Mouse (Mus musculus): ENCODE data around the gene Sh3kbp1. TPM values are rescaled to one million over a fixed set of nuclear protein-coding genes. Genes with fewer than 3 reads are reported as not detected.
A peak's percentile ranks its signal among the peaks of the same experiment; 100 is the strongest.

Gene Sh3kbp1
- polyA plus RNA-seq, 1 experiment: 30.3 TPM

- WGBS: 46% methylated on average over 1 of the region's 1 CpGs
- peak in 1 of 2 experiments; percentile 3 for DNase-seq (ENCODE audit: low read depth in 1 of 2, low spot score in 2 of 2)
These were observed 210.3 kb downstream of the Sh3kbp1 start for GRCm38 (mm10) chrX:159837379-159837778.

GRCm38 (mm10) chrX:159839786-159840185, 212.7 kb downstream of the Sh3kbp1 start:
- 95% methylated on average over 2 of the region's 2 CpGs for WGBS
- Histone ChIP-seq H3K36me3 (ENCODE audit: control insufficient read depth, insufficient read depth, low read length) (no peaks in the 10 kb centered on the region), H3K27me3 (ENCODE audit: control insufficient read depth, insufficient read depth, low read length) (no peaks in the 10 kb centered on the region), H3K4me3 (ENCODE audit: extremely low read depth, insufficient read depth, insufficient read length) (no peak overlapping the region), H3K4me1 (ENCODE audit: control insufficient read depth, insufficient read depth, insufficient read length) (no peaks in the 10 kb centered on the region), H3K27ac (ENCODE audit: insufficient read depth, low read length) (no peak overlapping the region)
- TF ChIP-seq CTCF (IDR thresholded peaks at IDR 0.05; ENCODE audit: extremely low read depth, insufficient read depth, insufficient read length, insufficient replicate concordance) (no peak), POLR2A (IDR thresholded peaks at IDR 0.05; ENCODE audit: low read depth, low read length) (no peak)
- DNase-seq (ENCODE audit: low read depth in 1 of 2, low spot score in 2 of 2): no peak

More at GRCm38 (mm10) chrX:159837379-159837778, 210.3 kb downstream of the Sh3kbp1 start:
- no peak overlapping the region for H3K4me3 ChIP-seq (ENCODE audit: extremely low read depth, insufficient read depth, insufficient read length)
- H3K27me3 ChIP-seq (ENCODE audit: control insufficient read depth, insufficient read depth, low read length): no peaks in the 10 kb centered on the region
- TF ChIP-seq CTCF (IDR thresholded peaks at IDR 0.05; ENCODE audit: extremely low read depth, insufficient read depth, insufficient read length, insufficient replicate concordance): no peak
- TF ChIP-seq POLR2A (IDR thresholded peaks at IDR 0.05; ENCODE audit: low read depth, low read length): no peak
- no peaks in the 10 kb centered on the region for H3K4me1 ChIP-seq (ENCODE audit: control insufficient read depth, insufficient read depth, insufficient read length)
- H3K36me3 ChIP-seq (ENCODE audit: control insufficient read depth, insufficient read depth, low read length): no peaks in the 10 kb centered on the region
- H3K27ac ChIP-seq (ENCODE audit: insufficient read depth, low read length): no peak overlapping the region

- H3K27me3 ChIP-seq (ENCODE audit: control insufficient read depth, insufficient read depth, low read length): no peaks in the 10 kb centered on the region
- no peak overlapping the region for H3K27ac ChIP-seq (ENCODE audit: insufficient read depth, low read length)
- H3K4me1 ChIP-seq (ENCODE audit: control insufficient read depth, insufficient read depth, insufficient read length): no peaks in the 10 kb centered on the region
- TF ChIP-seq CTCF (IDR thresholded peaks at IDR 0.05; ENCODE audit: extremely low read depth, insufficient read depth, insufficient read length, insufficient replicate concordance) (no peak), POLR2A (IDR thresholded peaks at IDR 0.05; ENCODE audit: low read depth, low read length) (no peak)
- H3K36me3 ChIP-seq (ENCODE audit: control insufficient read depth, insufficient read depth, low read length): no peaks in the 10 kb centered on the region
- 86% methylated on average over 7 of the region's 7 CpGs for WGBS
- no peak for DNase-seq (ENCODE audit: low read depth in 1 of 2, low spot score in 2 of 2)
- no peak overlapping the region for H3K4me3 ChIP-seq (ENCODE audit: extremely low read depth, insufficient read depth, insufficient read length)
These were observed 213.2 kb downstream of the Sh3kbp1 start for GRCm38 (mm10) chrX:159840225-159840624.

GRCm38 (mm10) chrX:159850722-159851121, 223.7 kb downstream of the Sh3kbp1 start:
- H3K4me1 ChIP-seq (ENCODE audit: control insufficient read depth, insufficient read depth, insufficient read length): no peaks in the 10 kb centered on the region
- WGBS: 82% methylated on average over 8 of the region's 8 CpGs
- H3K4me3 ChIP-seq (ENCODE audit: extremely low read depth, insufficient read depth, insufficient read length): no peak overlapping the region

GRCm38 (mm10) chrX:159856866-159857265, 229.8 kb downstream of the Sh3kbp1 start:
- no peaks in the 10 kb centered on the region for H3K27me3 ChIP-seq (ENCODE audit: control insufficient read depth, insufficient read depth, low read length)
- 100% methylated on average over 1 of the region's 1 CpGs for WGBS
- TF ChIP-seq CTCF (IDR thresholded peaks at IDR 0.05; ENCODE audit: extremely low read depth, insufficient read depth, insufficient read length, insufficient replicate concordance): no peak
- no peak for TF ChIP-seq POLR2A (IDR thresholded peaks at IDR 0.05; ENCODE audit: low read depth, low read length)
- no peaks in the 10 kb centered on the region for H3K4me1 ChIP-seq (ENCODE audit: control insufficient read depth, insufficient read depth, insufficient read length)
- H3K27ac ChIP-seq (ENCODE audit: insufficient read depth, low read length): no peak overlapping the region
- H3K4me3 ChIP-seq (ENCODE audit: extremely low read depth, insufficient read depth, insufficient read length): no peak overlapping the region
- DNase-seq (ENCODE audit: low read depth in 1 of 2, low spot score in 2 of 2): no peak
- H3K36me3 ChIP-seq (ENCODE audit: control insufficient read depth, insufficient read depth, low read length): no peaks in the 10 kb centered on the region

More at GRCm38 (mm10) chrX:159850722-159851121, 223.7 kb downstream of the Sh3kbp1 start:
- Histone ChIP-seq H3K27me3 (ENCODE audit: control insufficient read depth, insufficient read depth, low read length) (no peaks in the 10 kb centered on the region), H3K27ac (ENCODE audit: insufficient read depth, low read length) (no peak overlapping the region), H3K36me3 (ENCODE audit: control insufficient read depth, insufficient read depth, low read length) (no peaks in the 10 kb centered on the region)
- DNase-seq (ENCODE audit: low read depth in 1 of 2, low spot score in 2 of 2): no peak
- TF ChIP-seq POLR2A (IDR thresholded peaks at IDR 0.05; ENCODE audit: low read depth, low read length): no peak
- TF ChIP-seq CTCF (IDR thresholded peaks at IDR 0.05; ENCODE audit: extremely low read depth, insufficient read depth, insufficient read length, insufficient replicate concordance): no peak

- H3K27ac ChIP-seq (ENCODE audit: insufficient read depth, low read length): no peak overlapping the region
- no peaks in the 10 kb centered on the region for H3K36me3 ChIP-seq (ENCODE audit: control insufficient read depth, insufficient read depth, low read length)
- no peak overlapping the region for H3K4me3 ChIP-seq (ENCODE audit: extremely low read depth, insufficient read depth, insufficient read length)
- no peaks in the 10 kb centered on the region for H3K4me1 ChIP-seq (ENCODE audit: control insufficient read depth, insufficient read depth, insufficient read length)
- DNase-seq (ENCODE audit: low read depth in 1 of 2, low spot score in 2 of 2): no peak
- H3K27me3 ChIP-seq (ENCODE audit: control insufficient read depth, insufficient read depth, low read length): no peaks in the 10 kb centered on the region
- TF ChIP-seq POLR2A (IDR thresholded peaks at IDR 0.05; ENCODE audit: low read depth, low read length) (no peak), CTCF (IDR thresholded peaks at IDR 0.05; ENCODE audit: extremely low read depth, insufficient read depth, insufficient read length, insufficient replicate concordance) (no peak)
- WGBS: 50% methylated on average over 1 of the region's 1 CpGs
These were observed 231.1 kb downstream of the Sh3kbp1 start for GRCm38 (mm10) chrX:159858126-159858525.

- Histone ChIP-seq H3K36me3 (ENCODE audit: control insufficient read depth, insufficient read depth, low read length) (no peaks in the 10 kb centered on the region), H3K4me1 (ENCODE audit: control insufficient read depth, insufficient read depth, insufficient read length) (no peaks in the 10 kb centered on the region), H3K4me3 (ENCODE audit: extremely low read depth, insufficient read depth, insufficient read length) (no peak overlapping the region), H3K27ac (ENCODE audit: insufficient read depth, low read length) (no peak overlapping the region), H3K27me3 (ENCODE audit: control insufficient read depth, insufficient read depth, low read length) (no peaks in the 10 kb centered on the region)
- DNase-seq (ENCODE audit: low read depth in 1 of 2, low spot score in 2 of 2): no peak
- TF ChIP-seq POLR2A (IDR thresholded peaks at IDR 0.05; ENCODE audit: low read depth, low read length): no peak
- TF ChIP-seq CTCF (IDR thresholded peaks at IDR 0.05; ENCODE audit: extremely low read depth, insufficient read depth, insufficient read length, insufficient replicate concordance): no peak
- 83% methylated on average over 3 of the region's 3 CpGs for WGBS
These were observed 233.9 kb downstream of the Sh3kbp1 start for GRCm38 (mm10) chrX:159860841-159861530.

Measured in spleen, adult 2 months (tissue).